Mouse (Mus musculus) liver, adult (tissue): Measurements from ENCODE around the gene Wfs1.

Source experiments
- GATA4 ChIP-seq: IDR thresholded peaks from 2 replicates; pipeline ENCODE4 v1.6.1; 2014; ENCODE audit warnings: mild to moderate bottlenecking, low read length; ENCODE audit not compliant: insufficient replicate concordance

Gene Wfs1

DNA sequence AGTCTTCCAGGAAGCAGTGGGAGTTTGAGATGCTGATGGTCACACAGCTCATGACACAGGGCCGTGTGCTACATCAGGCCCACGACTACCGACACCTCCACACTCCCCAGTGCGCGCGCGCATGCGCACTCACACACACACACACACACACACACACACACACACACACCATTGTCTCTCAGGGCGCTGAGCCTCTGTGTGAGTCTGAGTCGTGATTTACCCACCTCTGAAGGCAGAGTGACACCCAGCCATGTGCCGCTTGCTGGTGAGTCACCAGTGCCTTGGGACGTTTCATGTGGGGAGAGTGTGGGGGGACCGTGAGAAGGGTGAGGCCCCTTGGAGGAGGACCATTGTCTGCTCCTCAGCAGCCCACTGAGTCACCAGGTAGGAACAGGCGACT, 7.4 kb upstream of the Wfs1 start:
- TF ChIP-seq GATA4: no peak

DNA sequence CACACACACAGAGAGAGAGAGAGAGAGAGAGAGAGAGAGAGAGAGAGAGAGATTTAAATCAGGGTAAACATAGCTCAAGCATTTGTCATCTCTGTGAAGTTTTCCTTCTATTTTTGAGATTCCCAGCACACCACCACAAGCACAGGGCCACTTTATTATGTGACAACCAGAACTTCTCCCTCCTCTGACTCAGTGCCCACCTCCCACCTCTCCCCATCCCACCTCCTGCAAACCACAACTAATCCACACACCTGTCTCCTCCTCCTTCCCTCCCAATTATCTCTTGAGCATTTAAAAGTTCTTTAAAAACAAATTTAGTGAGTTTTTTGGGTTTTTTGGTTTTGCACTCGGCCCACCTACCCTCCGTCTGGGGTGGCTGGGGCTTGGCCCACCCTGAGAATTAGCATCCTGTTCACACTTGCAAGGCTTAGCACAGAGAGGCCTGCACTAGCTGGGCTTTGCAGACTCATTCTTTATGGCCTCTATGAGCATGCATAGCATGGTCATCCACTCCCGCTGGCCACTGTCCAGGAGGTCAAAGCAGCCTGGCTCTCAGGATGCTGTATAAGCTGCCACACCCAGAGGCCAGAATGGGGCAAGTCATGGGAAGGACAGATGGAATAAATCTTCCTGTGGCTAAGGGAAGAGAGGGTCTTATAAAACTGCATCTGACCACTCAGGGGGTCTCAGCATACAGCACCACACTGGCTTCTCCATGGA, 1.8 kb upstream of the Wfs1 start:
- no peak for TF ChIP-seq GATA4

DNA sequence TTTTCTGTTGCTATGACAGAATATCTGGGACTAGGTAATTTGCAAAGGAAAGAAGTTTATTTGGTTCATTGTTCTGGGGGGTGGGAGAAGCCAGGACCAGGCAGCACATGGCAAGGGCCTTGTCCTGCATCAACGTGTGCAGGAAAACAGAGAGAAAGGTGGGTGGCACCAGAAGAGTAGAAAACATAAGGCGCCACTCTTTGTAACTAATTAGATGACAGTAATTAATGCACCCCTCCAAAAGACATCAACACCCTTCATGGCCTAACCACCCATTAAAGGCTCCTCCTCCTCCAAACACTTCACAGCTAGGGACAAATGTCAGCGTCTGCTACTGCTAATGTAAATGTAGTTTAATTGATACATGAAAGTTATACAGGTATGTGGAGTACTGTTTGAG, 1.2 kb upstream of the Wfs1 start:
- no peak for TF ChIP-seq GATA4

DNA sequence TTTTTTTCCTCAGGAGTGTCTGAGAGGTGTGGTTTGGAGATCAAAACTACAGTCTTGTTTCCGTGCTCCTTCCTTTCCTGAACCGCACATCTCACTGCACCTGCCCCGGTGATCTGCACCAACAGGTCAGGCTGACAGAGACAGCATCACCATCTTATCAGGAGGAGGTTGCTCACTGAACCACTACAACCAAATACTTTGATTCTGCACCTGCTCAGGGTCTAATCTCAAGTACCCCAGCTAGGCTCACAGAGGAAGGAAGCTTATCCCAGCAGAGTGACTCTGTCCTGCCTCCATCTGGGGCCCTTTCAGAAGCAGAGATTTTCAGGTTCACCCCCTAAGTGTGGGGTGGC, 596 bp upstream of the Wfs1 start:
- TF ChIP-seq GATA4: no peak

DNA sequence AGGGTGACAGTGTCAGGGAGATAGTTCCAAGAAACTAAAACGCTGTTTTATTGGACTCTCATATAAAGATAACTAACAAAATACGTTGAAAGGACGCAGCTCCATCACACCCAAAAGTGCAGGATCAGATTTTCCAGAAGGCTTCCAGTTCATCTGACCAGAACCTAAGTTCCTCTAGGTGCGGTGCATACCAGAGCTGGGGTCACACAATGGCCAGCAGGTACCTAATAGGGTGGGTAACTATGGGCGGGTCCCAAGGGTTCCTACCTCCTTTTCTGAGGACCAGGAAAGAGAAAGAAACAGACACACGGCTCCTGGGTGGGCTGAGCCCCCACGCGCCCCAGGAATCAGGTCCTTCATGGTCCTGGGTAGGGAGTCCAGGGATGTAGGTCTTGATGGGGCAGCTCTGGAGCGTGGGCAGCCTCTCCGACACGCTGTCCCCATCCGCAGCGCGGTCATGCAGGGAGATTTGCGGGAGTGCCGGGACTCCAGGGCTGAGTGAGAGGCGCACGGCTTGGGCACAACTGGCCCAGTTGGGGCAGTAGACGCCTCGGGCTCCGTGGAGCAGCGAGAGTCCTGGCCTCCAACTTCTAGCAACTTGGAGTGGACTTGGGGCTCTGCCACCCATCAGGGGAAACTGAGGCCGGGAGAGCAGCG, 753 bp downstream of the Wfs1 start:
- no peak for TF ChIP-seq GATA4

DNA sequence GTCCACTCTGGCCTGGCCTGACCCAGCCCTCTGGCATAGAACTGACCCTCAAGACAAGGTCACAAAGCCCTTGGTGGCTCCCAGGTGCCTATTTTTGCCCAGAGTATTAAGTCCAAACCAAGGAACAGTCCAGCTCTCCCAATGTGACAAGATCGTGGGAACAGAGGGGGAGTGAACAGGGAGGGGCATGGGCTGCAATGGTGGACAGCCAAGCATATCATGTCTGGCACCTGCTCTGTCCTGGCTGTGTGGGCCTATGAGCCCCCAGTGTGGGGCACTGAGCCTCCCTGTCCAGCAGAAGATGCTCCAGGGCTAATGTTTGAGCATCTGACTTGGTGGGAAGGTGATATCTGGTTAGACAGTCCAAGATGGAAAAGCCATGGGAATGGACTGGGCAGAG, 2.4 kb downstream of the Wfs1 start:
- TF ChIP-seq GATA4: no peak

DNA sequence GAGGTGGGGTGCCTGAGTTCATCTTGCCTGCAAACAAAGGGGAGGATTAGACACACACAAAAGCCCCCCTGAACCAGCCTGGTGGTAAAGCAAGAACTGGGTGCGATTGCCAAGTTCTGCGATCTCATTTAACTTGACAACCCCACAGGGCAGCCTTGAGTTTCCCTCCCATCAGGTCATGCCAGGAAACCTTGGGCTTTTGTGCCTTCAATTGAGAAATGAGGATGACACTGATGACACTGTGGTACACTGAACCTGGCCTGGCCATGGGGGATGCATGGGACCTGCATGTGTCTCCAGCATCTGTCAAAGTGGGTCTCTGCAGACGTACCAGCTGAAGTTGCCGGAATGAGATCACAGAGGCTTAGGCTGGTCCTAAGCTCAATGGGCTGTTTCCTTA, 6.7 kb downstream of the Wfs1 start:
- TF ChIP-seq GATA4: no peak

DNA sequence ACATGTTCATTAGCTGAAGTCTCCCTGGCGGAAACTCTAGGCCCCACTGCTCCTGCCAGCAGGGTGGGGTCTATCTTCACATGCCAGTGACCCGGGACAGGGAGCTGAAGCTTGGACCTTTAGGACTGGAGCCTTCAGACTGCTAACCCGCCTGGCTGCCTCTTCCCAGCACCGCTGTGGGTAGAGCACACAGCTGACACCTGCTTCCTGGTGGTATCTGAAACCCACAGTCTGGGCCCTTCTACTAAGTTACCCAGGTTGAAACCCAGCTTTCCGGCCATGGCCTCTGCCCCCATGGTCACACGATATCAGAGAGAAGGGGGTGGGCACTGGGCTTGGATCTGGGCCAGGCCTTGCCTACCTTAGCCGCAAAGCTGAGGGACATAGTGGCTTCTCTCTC, 9.4 kb downstream of the Wfs1 start:
- TF ChIP-seq GATA4: no peak

DNA sequence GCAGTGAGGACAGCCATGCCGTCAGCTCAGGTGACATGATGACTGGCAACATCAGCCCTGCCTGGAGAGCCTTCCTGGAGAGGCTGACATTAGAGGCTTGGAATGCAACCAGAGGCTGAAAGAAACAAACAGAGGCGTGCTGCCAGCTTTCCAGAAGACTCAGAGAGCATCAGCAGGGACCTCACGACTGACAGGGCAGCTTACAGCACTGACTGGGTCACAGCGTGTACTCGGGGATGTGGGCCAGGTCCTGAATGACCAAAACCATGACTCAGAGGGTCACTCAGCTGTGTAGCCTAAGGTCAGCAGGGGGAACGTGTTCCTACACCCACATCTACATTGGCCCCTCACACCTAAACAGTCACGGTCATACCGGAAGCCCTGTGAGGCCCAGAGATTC, 10.0 kb downstream of the Wfs1 start:
- no peak for TF ChIP-seq GATA4

DNA sequence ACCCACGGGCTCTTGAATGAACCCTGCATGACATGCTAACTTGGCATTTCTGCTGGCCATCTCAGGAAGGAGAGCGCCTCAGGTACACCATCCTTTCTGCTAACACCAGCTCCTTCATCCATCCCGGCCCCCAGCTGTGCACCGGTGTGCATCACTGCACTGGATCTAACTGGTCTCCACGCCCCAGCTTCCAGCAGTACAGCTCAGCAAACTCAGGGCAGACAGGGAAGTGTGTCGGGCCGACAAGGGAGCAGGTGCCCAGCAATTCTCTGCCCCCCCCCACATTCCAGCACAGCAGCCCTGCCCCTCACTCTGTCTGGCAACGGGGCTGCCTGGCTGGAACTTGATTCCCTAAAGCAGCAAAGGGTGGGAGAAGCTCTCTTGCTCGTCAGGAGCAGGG, 11.2 kb downstream of the Wfs1 start:
- no peak for TF ChIP-seq GATA4

DNA sequence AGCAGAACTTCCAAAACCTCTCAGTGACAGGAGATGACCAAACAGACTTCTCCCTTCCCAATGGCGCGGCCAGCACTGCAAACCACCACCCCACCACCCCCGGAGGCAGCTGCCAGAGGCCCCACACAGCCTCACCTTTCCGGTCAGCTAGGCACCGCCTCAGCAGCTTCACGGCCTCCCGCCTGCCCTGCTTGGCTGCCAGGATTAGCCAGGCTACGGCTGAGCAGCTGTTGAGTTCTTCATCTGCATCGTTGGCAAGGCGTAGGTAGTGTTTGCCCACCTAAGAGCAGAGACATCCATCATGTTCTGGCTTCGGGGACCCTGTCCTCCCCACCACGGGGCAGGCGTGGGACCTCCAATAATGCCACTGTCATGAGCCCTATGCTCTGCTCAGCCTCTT, 13.7 kb downstream of the Wfs1 start:
- TF ChIP-seq GATA4: no peak

DNA sequence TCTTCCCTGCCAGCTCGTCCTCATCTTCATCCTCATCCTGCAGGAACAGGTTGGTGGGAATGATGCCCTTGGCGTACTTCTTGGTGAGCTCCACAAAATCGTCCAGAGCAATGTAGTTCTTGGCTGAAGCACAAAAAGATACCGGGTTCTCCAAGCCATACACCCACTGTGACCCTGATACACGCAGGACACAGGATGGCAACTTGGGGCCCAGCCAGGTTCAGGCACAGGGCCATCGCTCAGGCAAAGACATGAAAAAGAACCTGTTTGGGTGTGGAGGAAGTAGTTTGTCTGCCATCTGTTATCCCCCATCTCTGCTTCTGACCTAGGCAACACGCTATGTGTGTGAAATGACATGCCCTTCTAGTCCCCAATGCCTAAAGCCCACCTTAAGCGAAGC, 17.4 kb downstream of the Wfs1 start:
- no peak for TF ChIP-seq GATA4

DNA sequence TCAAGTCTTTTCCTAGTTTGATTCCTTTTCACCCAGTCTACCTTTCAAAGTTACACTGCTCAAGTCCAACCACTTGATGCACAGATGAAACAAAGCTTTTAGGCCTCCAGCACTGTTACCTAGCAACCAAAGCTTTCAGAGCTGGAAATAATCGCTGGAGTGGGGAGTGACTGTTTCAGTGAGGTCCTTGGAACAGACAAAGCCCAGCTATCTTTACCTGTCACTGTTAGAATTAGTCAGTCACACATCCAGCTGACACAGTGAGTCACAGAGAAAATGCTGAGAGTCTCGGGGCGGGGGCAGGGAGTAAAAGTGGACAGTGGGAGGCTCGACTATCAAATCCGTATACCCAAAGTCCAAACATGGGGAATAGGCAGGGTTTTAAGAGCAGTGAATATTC, 28.5 kb downstream of the Wfs1 start:
- no peak for TF ChIP-seq GATA4

DNA sequence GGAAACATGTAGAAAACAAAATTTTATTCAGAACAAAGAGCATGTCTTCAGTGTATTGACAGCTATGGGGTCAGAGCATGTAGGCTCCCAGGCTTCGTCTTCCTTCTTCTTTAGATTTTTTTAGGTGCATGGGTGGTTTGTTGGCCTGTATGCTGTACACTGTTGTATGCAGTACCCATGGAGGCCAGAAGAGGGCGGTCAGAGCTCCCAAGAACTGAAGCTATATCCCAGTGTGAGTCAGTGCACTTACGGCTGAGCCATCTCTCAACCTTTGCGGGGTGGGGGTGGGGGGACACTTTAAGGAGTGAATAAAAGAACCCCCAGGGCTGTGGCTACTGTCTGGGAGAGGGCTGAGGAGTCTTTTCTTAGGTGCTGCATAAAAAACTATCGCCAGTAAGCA, 30.2 kb downstream of the Wfs1 start:
- no peak for TF ChIP-seq GATA4

DNA sequence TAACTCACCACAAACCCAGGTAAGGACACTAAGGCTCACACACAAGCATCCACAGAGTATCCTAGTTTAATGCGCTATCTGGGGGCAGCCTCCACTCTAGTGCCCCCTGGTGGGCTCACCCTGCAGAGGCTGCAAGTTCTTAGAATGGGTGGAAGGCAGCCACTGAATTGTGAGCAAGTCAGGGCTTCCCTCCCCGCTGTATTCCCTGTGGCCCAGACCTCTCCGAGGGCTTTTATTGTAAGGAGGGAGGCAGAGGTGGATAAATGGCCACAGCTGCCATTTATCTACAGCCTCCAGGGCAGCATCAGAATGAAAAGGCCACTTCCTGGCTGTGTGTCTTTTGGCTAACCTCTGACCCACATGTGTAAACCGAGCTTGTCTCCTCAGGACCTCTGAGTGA, 33.6 kb downstream of the Wfs1 start:
- TF ChIP-seq GATA4: no peak

DNA sequence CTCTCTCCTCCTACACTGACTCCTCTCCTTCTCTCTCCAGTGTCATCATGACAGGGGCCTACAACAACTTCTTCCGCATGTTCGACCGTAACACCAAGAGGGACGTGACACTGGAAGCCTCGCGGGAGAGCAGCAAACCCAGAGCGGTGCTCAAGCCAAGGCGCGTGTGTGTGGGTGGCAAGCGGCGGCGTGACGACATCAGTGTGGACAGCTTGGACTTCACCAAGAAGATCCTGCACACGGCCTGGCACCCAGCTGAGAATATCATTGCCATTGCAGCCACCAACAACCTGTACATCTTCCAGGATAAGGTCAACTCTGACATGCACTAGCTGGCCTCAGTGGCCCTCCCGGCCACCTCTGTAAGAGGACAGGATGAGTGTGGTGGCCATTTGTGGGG, 36.7 kb downstream of the Wfs1 start:
- TF ChIP-seq GATA4: no peak

DNA sequence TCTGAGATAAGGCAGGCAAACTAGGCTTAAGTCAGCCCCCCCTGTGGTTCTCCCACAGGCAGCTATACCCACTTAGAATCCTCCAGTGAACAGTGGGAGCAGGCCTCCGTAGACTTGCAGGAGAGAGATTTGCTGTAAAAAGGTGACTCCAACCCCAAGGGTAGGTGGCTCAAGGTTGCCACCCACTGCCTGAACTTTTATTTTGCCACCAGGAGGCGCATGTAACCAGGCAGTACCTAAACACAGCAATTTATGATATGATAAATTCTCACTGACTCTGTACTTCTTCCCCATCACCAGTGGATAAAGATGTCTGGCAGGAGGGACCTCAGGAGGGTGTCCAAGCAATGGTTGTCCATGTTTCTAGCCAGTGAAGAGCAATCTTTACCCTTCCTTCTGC, 38.1 kb downstream of the Wfs1 start:
- TF ChIP-seq GATA4: no peak
